Mouse (Mus musculus) c-Kit-positive CD71-positive TER-119-negative erythroid progenitor cells, embryonic 14.5 days (primary cell): Measurements from ENCODE around the gene Slc6a9.

Source experiments
- DNase-seq: peaks from one replicate; pipeline ENCODE4 v3.0.0-alpha.2; 2013; ENCODE audit warnings: low read depth

Gene Slc6a9

DNA sequence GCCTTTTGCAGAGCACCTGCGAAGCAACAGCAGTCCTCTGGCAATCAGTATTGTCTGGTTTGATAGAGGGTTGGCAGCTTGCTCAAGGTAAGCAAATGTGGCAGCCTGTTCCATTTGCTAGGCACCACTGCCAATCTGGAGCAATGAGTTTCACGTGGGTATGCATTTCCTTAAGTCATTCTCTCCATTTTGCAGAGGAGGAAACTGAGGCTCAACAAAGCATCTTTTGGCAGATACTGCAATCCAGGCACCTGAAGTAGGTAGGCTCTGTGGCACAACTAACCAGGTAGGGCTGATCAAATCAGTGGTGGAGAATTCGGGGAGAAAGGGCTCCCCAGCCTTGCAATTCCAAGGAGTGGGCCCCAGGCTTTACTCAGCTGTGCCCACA is at the start of gene Slc6a9:
Slc6a9 (plus strand) TSS at position 50 of the 388 bp plus-strand sequence.
- DNase-seq: no peak

DNA sequence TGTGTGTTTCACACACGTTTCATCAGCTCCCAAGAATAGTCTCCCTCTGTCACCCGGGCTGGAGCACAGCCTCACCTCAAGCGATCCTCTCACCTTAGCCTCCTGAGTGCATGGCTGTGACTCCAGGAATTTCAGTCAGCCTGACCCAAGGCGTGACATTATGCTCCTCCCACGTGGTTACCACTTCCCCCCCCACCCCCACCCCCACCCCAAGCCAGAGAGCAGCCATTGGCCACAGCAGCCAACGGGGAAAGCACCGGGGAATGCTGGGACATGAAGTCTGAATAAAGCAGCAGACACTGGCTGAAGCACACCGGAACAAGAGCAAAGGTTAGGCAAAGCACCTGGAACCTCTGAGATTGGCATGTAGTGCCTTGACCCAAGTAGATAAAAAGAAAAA is 47.3 kb upstream of the Slc6a9 start:
- DNase-seq: peak; percentile 23

GRCm38 (mm10) chr4:117788308-117788707 is 46.0 kb upstream of the Slc6a9 start:
- DNase-seq: no peak

GRCm38 (mm10) chr4:117799904-117800303 is 34.4 kb upstream of the Slc6a9 start:
- DNase-seq: no peak

DNA sequence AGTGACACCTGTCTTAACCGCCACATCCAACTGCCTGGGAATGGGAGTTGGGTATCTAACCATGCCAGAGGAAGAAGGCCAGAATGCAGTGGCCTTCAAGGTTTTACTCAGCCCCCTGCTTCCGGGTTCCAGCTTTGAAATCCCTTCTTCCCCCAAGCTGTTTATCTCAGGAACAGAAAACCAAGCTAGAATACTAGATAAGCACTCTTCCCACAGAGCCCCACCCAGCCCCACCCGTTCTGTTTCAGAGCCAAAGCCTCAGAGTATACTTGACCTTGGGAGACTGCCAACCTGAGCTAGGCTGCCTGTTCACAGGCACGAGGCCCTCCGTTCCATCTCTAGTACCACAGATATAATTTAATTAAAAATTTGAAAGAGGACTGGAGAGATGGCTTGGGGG is 27.3 kb upstream of the Slc6a9 start:
- no peak for DNase-seq

- DNase-seq: no peak
Measured at GRCm38 (mm10) chr4:117810933-117811332, 23.4 kb upstream of the Slc6a9 start.

DNA sequence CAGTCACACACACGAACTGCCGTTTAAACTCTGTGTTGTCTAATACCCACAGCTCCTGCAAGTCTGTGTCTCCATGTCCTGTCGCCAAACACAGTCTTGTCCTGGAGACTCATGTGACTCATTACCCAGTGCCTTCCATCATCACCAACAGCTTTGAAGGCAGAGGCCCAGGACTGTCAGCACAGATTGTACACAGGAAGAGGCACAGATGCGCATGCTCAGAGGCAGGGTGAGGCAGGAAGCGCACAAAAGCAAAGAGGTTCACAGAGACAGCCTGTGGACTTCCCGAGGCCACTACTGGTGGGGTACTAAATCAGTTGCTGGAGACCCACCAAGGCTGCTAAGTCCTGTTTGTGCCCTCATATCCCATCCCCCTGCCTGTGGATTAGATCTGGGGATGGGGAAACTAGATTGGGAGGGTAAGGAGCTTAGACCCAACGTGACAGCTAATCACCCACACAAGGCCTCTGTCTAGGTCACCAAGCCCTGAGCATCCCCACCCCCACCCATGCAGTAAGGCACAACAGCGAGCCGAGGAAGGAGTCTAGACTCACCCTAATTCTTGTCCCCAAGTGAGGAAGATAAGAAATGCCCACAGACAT is 20.6 kb upstream of the Slc6a9 start:
- no peak for DNase-seq

GRCm38 (mm10) chr4:117814333-117814732 is 20.0 kb upstream of the Slc6a9 start:
- no peak for DNase-seq

DNA sequence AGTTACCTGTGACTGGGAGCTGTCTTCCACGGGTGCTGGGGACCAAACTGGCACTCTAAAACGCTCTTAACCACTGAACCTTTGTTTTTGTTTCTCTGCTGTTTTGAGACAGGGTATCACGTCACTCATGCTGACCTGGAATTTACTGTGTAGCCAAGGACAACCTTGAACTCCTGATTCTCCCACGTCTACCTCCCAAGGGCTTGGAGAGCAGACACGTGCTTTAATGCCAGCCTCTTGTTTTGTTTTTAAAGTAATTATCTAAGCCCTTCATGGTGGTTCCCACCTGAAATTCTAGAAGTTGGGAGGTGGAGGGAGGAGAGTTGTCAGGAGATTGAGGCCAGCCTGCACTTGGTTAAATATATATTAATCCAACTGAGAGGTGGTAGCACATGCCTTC is 17.5 kb upstream of the Slc6a9 start:
- DNase-seq: no peak

- DNase-seq: no peak
Measured at GRCm38 (mm10) chr4:117818032-117818431, 16.3 kb upstream of the Slc6a9 start.

DNA sequence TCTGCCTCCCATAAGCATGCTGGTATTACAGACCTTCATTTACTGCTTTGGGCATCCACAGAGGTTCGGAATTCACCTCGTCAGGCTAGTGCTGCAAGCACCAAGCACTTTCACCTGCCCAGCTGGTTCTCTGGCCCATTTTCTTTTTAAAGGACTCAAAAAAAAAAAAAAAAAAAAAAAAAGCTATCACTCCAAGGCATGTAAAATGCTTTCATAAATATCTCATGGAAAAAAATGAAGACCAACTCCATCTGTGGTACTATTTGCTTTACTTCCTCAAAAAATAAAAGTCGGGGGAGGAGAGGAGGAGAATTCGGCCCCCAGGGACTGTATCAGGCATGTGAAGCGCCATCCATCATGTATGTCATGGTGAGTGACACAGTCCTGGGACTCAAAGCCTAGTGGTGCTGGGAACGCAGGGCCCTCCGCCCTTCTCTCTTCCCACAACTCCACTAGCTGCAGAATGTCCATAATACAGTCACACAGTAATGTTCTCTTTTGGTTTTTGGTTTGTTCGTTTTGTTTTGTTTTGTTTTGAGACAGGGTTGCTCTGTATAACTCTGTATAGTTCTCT is 5.6 kb upstream of the Slc6a9 start:
- DNase-seq: no peak

GRCm38 (mm10) chr4:117829260-117830123 is 4.8 kb upstream of the Slc6a9 start:
- DNase-seq: no peak

DNA sequence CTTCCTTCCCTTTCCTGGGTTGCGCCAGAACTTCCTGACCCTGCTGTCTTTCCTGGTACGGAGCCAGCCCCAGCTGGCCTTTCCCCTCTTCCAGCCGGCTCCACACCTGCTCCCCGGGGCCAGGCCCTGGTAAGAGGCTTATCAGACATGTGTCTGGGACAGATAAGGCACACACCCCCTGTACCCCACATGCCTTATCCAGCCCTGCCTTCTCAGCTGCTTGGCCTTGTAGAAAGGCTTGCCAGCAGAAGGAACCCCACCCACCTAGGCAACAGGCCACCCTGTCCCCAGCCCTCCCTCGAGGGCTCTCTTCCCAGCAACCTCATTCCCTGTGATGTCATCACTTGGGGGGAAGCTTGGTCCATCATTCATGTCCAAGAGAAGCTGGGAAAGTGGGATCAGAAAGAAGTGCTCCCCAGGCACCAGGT is 4.2 kb upstream of the Slc6a9 start:
- DNase-seq: peak; percentile 83

- no peak for DNase-seq
Measured at GRCm38 (mm10) chr4:117830801-117831200, 3.5 kb upstream of the Slc6a9 start.

DNA sequence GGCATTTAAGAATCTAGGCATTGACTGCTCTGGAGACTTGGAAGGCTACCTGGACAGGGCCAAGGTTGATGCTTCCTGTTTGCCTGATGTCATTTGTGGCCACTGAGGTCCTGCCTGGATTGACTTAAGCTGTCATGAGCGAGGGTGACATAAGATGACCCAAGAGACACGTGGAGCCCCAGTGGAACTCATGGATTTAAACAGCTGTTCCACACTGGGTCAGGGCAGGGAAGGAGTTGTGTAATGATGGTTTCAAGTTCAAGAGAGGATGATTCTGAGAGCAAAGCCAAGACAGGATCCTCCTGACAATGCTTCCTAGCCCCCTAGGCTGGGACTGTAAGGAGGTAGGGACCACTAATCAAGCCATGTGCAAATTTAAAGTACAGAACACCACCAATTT is 2.8 kb upstream of the Slc6a9 start:
- no peak for DNase-seq

DNA sequence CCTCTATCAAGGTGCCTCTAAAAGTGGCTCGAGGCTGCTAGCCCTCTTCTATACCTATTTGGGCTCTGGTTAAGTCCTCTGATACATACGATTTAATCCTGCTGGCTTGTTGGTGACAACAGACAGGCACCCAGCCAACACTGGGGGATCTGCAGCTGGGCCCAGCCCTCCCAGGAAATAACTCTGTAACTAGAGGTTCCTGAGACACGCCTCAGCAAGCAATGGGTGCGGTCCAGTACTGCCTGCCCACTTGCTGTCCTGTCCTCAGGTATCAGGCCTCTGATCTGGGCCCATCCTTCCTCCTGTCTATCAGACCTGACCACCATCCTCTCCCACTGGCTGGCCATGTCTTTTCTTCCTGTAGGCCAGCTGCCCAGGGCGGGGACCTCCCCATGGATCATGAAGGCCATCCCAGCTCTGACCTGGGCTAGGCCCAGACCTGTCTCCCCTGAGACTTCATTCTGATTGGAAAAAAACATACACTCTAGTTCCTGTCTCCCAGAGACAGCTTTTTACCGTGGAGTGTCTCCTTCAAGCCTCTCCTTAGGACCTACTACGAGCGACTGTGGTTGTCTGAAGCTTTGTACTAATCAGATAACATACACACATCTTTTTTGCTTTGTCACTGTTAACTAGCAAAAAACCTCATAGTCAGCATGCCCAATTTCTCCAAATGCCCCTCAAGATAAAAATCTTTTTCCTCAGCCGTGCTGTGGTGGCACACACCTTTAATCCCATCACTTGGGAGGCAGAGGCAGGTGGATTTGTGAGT is 2.2 kb upstream of the Slc6a9 start:
- DNase-seq: no peak

DNA sequence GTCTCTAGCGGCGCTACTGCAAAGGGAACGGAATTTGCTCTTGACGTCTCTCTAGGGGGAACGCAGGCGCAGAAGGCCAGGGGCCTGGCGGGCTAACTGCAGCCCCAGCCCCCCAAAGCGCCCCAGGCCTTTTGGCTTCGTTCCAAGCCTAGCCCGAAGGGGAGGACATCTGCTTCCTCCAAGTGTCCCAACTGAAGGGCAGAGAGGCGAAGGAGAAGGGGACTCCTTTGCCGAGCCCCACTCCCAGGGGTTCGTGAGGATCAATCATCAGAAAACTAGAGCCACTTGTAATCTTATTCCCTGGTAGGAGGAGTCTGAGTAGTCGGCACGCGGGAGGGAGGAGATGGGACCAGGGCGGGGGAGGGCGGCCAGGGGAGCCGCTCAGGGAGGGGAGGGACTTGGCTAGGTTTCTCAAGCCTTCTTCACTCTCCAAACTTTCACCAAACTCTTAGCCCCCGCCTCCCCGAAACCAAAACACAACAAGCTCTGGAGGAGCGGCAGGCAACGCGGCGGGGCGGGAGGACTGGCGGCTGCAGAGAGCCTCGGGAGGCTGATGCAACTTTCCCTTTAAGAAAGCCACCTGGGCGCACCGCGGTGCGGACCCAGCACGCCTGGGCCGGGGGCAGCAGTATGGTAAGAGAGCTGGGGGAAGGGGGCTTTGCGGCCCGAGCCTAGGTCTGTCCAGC is 682 bp downstream of the Slc6a9 start:
- DNase-seq: peak; percentile 81

- peak; percentile 67 for DNase-seq
Measured at GRCm38 (mm10) chr4:117835531-117836111, 1.3 kb downstream of the Slc6a9 start.

- DNase-seq: peak; percentile 84
Measured at GRCm38 (mm10) chr4:117836204-117836767, 2.0 kb downstream of the Slc6a9 start.

GRCm38 (mm10) chr4:117837271-117837670 is 3.0 kb downstream of the Slc6a9 start:
- DNase-seq: no peak

DNA sequence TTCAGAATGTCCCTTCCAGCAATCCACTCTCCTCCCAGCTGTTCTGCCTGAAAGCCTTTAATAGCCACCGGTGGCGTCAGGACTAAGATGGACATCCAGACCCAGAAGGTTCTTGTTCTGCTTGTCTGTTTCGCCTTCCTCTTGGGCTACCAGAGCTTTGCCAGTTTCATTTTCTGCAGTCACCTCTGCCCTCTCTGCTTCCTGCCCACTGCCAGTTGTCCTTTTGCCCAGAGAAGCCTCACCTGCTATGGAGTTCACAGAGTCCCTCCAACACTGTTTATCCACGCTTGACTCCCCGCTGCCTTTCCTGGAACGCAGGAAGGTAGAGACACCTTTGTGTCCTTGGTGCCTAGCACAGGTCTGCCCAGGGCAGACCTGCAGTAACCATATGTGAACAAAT is 5.1 kb downstream of the Slc6a9 start:
- DNase-seq: no peak
